Mouse (Mus musculus) midbrain, postnatal 0 days (tissue): ENCODE results near the gene R3hdml. TPM values are rescaled to one million over a fixed set of nuclear protein-coding genes. Genes with fewer than 3 reads are reported as not detected.

Source experiments
- ATAC-seq: fragments of 200-750 bp; cut with Nextera tagmentation; 2 replicates; pipeline ENCODE4 v1.8.0; 2017; ENCODE audit warnings: moderate number of reproducible peaks, mild to moderate bottlenecking, moderate TSS enrichment, moderate library complexity; ENCODE audit not compliant: low FRiP score
- DNase-seq: peaks from one replicate; pipeline ENCODE4 v3.0.0-alpha.2; 2015; ENCODE audit warnings: low spot score
- H3K27ac ChIP-seq: fragments of 300-500 bp; sonication (generic); 2 replicates; pipeline ENCODE4 v1.5.1; 2014; ENCODE audit warnings: low read depth, mild to moderate bottlenecking, low read length, mixed read lengths
- H3K27me3 ChIP-seq: fragments of 300-500 bp; sonication (generic); 2 replicates; pipeline ENCODE4 v1.6.1; 2014; ENCODE audit warnings: low read length, control low read depth, mixed read lengths; ENCODE audit not compliant: insufficient read depth
- H3K36me3 ChIP-seq: fragments of 300-500 bp; sonication (generic); 2 replicates; pipeline ENCODE4 v1.6.1; 2014; ENCODE audit warnings: low read length, control low read depth, mixed read lengths; ENCODE audit not compliant: insufficient read depth
- H3K4me1 ChIP-seq: fragments of 300-500 bp; sonication (generic); 2 replicates; pipeline ENCODE4 v1.6.1; 2014; ENCODE audit warnings: mild to moderate bottlenecking, control low read depth, antibody characterized with exemption, low read length, mixed read lengths; ENCODE audit not compliant: insufficient read depth
- H3K4me2 ChIP-seq: fragments of 300-500 bp; sonication (generic); 2 replicates; pipeline ENCODE4 v1.6.1; 2014; ENCODE audit warnings: low read depth, mild to moderate bottlenecking, low read length, mixed read lengths; ENCODE audit not compliant: poor library complexity, severe bottlenecking
- H3K4me3 ChIP-seq: fragments of 300-500 bp; sonication (generic); 2 replicates; pipeline ENCODE4 v1.5.1; 2014; ENCODE audit warnings: low read depth, mild to moderate bottlenecking, low read length, moderate library complexity
- H3K9ac ChIP-seq: fragments of 300-500 bp; sonication (generic); replicated peaks from 2 replicates; pipeline ENCODE4 v1.6.1; 2014; ENCODE audit warnings: mild to moderate bottlenecking, low read length, moderate library complexity, mixed read lengths; ENCODE audit not compliant: poor library complexity, severe bottlenecking
- H3K9me3 ChIP-seq: fragments of 300-500 bp; sonication (generic); 2 replicates; pipeline ENCODE4 v1.6.1; 2016; ENCODE audit warnings: low read length, control low read depth
- CTCF ChIP-seq: IDR thresholded peaks from 2 replicates; pipeline ENCODE4 v1.5.1; 2016; ENCODE audit warnings: antibody characterized with exemption, mild to moderate bottlenecking
- WGBS: fragments of 180-500 bp; shearing (Covaris S2); extraction: QIAGEN DNeasy Blood & Tissue Kit; methylation state at CpG from one replicate; pipeline ENCODE4 v1.1.7; 2014; 5-methylcytosine and 5-hydroxymethylcytosine counted together
- polyA plus RNA-seq: library from polyadenylated mRNA; unstranded; fragments of >200 nt; fragmentation: Nextera tagmentation; extraction: Ambion mirVana; gene quantifications from 2 replicates; pipeline ENCODE4 v1.2.1, GENCODE M21; 2015
- total RNA-seq: library from RNA; depleted of rRNA; stranded (reverse); fragments of >200 nt; gene quantifications from 2 replicates; pipeline ENCODE4 v1.2.3, GENCODE M21; 2014

Gene R3hdml
- total and polyA plus RNA-seq, 2 experiments from 2014 or later, result 0.38 to 0.70 TPM

DNA sequence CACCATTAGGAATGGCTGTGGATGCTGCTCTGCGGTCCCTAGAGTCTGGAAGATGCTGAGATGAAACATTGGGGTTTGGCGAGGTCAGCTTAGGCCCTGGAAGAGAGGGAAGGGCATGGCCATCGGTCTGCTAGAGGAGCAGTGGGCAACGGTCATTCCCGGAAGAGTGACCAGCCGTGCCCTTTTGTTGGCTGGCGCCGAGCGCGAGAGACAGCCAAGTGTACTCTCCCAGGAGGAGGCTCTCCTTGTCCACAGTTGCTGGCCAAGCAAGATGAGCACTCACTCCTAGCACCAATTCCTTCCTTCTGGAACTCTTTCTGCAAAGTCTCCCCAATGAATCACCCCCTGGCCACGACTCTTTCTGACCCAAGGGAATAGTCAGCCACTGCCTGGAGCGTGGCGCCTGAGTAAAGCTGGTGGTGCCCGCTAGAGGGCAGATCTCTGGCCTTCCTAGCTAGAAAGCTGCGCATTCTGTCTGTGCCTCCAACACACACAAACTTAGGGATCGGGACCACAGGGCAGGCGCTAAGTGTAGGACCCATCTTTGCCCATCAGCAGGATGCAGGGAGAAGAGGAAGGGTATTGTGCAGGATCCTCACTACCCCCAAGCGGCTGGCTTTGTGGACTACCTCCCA lies 11.8 kb upstream of the R3hdml start:
- Histone ChIP-seq H3K9me3 (no peaks in the 10 kb centered on the region), H3K27ac (no peak overlapping the region), H3K36me3 (no peaks in the 10 kb centered on the region), H3K9ac (no peak overlapping the region), H3K27me3 (peaks cover 8% of the 10 kb centered on the region; the same call in 1 of the 2 replicates), H3K4me3 (no peak overlapping the region), H3K4me2 (no peak overlapping the region), H3K4me1 (no peaks in the 10 kb centered on the region)
- 53% methylated on average over 18 of the region's 18 CpGs for WGBS
- DNase-seq, result no peak
- no peak for ATAC-seq
- TF ChIP-seq CTCF, result peak; percentile 46; the same call in 1 of the 2 replicates

DNA sequence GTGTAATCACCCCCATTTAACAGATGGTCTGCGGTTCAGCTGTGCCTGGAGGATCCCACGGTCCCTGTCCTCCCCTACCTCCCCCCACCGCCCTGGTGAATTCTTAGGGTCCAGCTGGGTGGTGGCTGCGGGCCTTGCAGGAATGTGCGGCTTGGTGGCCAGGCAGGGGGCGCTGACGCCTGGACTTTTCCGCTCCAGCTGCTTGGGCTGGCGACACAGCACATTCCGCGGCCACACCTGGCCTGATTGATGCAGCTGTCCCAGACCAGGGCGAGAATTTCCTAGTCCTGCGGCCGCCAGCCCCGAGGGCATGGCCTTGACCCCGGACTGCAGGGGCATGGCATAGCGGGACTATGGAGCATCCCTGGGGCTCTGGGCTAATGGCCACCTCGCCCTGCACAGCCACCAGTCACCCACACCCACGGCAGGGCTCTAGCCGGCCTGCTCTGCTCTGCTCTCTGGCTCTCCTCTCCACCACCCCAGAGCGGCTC lies 10.5 kb upstream of the R3hdml start:
- peak overlapping the region; percentile 52; the same call in 1 of the 2 replicates for H3K9ac ChIP-seq
- DNase-seq, result no peak

DNA sequence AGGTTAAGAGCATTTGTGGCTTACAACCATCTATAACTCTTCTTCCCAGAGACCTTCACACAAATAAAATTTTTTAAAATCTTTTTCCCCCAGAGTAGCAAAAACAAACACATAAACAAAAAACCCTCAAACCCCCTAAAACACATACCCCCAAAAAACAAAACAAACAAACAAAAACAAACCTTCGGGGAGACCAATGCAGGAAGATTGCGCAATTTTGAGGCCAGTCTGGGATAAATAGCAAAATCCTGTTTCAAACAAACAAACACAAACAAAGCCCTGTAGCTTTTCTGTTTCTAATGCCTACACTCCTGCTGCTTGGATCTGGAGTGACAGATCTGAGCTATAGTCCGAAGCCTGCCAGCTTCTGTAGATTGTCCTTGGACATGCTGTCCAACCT lies 4.8 kb upstream of the R3hdml start:
- no peak overlapping the region for H3K27ac ChIP-seq
- H3K4me2 ChIP-seq, result no peak overlapping the region
- DNase-seq (no peak), ATAC-seq (no peak)
- no peaks in the 10 kb centered on the region for H3K27me3 ChIP-seq
- no peaks in the 10 kb centered on the region for H3K9me3 ChIP-seq
- no peaks in the 10 kb centered on the region for H3K36me3 ChIP-seq
- WGBS, result 93% methylated on average over 3 of the region's 3 CpGs
- TF ChIP-seq CTCF, result no peak
- H3K4me1 ChIP-seq, result no peaks in the 10 kb centered on the region
- H3K9ac ChIP-seq, result no peak overlapping the region
- no peak overlapping the region for H3K4me3 ChIP-seq

More for the DNA sequence above, 10.5 kb upstream of the R3hdml start:
- Histone ChIP-seq H3K9me3 (no peaks in the 10 kb centered on the region), H3K27me3 (peaks cover 8% of the 10 kb centered on the region; the same call in 1 of the 2 replicates), H3K4me2 (peak overlapping the region; percentile 49), H3K36me3 (no peaks in the 10 kb centered on the region), H3K4me3 (peak overlapping the region; percentile 23), H3K4me1 (no peaks in the 10 kb centered on the region), H3K27ac (no peak overlapping the region)
- WGBS, result 5% methylated on average over 21 of the region's 21 CpGs
- TF ChIP-seq CTCF, result peak; percentile 56
- ATAC-seq, result no peak; the same call in 1 of the 2 replicates

- H3K4me1 ChIP-seq, result no peaks in the 10 kb centered on the region
- ATAC-seq (0 out of 2 replicates have a peak, but pooled peaks have one; percentile 23), DNase-seq (no peak)
- no peak overlapping the region for H3K27ac ChIP-seq
- H3K9ac ChIP-seq, result no peak overlapping the region
- WGBS, result 47% methylated on average over 5 of the region's 5 CpGs
- no peaks in the 10 kb centered on the region for H3K27me3 ChIP-seq
- no peak for TF ChIP-seq CTCF
- no peak overlapping the region for H3K4me2 ChIP-seq
- no peaks in the 10 kb centered on the region for H3K36me3 ChIP-seq
- no peak overlapping the region for H3K4me3 ChIP-seq
- H3K9me3 ChIP-seq, result no peaks in the 10 kb centered on the region
These were observed 2.3 kb upstream of the R3hdml start for GRCm38 (mm10) chr2:163489725-163490291.

GRCm38 (mm10) chr2:163490656-163491055 lies 1.5 kb upstream of the R3hdml start:
- no peaks in the 10 kb centered on the region for H3K9me3 ChIP-seq
- no peaks in the 10 kb centered on the region for H3K36me3 ChIP-seq
- no peaks in the 10 kb centered on the region for H3K27me3 ChIP-seq
- H3K4me1 ChIP-seq, result no peaks in the 10 kb centered on the region
- DNase-seq (no peak), ATAC-seq (no peak)
- TF ChIP-seq CTCF, result no peak
- 92% methylated on average over 17 of the region's 17 CpGs for WGBS
- no peak overlapping the region for H3K4me2 ChIP-seq
- H3K4me3 ChIP-seq, result no peak overlapping the region
- H3K27ac ChIP-seq, result no peak overlapping the region
- H3K9ac ChIP-seq, result no peak overlapping the region

DNA sequence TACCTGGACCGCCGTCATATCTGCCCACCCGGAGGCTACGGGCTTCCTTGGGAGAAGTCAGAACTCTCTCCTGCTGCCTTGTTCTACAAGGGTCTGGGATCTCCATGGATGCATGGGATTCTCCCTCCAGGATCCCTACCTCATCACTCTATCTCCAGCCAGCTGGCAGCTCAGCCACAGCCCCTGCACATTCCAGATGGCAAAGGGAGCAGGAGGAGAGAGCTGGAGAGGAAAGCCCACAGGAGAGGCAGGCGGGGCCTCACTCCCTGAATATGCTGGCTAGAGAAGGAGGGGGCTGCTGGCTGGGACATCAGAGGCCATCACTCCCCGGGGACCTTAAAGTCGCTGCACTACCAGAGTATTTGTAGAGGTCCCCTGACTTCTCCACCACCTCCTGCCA lies 767 bp upstream of the R3hdml start:
- WGBS, result 68% methylated on average over 6 of the region's 7 CpGs
- Histone ChIP-seq H3K27ac (no peak overlapping the region), H3K9ac (no peak overlapping the region), H3K4me3 (no peak overlapping the region), H3K27me3 (no peaks in the 10 kb centered on the region), H3K9me3 (no peaks in the 10 kb centered on the region), H3K4me1 (no peaks in the 10 kb centered on the region), H3K4me2 (no peak overlapping the region), H3K36me3 (no peaks in the 10 kb centered on the region)
- no peak for ATAC-seq
- TF ChIP-seq CTCF, result no peak
- DNase-seq, result peak; percentile 58
